Mouse (Mus musculus): ENCODE results near the gene Fam240a.

DNA sequence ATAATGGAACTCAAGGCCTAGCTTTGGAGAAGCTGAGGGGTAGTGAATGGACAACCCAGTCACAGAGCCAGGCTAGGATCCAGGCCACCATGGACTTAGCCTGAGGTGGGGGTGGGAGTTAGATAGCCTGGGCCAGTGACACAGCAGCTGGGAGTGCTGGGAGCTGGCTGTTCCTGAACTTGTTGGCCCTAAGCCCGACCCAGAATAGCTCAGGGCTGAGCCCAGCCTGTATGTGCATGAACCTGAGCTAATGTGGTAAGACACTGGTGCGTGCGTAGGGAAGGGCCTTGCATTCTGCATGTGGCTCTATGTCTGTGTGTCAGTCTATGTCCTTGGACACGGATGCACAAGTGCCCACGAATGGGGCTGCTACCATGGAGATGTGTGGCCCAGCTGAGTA lies 38.8 kb downstream of the Fam240a start:
- TF ChIP-seq POLR2A (IDR thresholded peaks at IDR 0.05; ENCODE audit: low read depth, low read length) (no peak), CTCF (IDR thresholded peaks at IDR 0.05; ENCODE audit: extremely low read depth, insufficient read depth, insufficient read length, insufficient replicate concordance) (no peak)

All from spleen, adult 2 months (tissue).